Mouse (Mus musculus) adrenal gland, adult 10 weeks (tissue): Measurements from ENCODE around the gene Gm11569. TPM values are rescaled to one million over a fixed set of nuclear protein-coding genes. Genes with fewer than 3 reads are reported as not detected.

ENCODE experiments used
- polyA plus RNA-seq: library from polyadenylated mRNA; stranded (reverse); fragments of 350-450 nt; fragmentation: Illumina TruSeq; extraction: RNeasy Lipid Tissue Mini Kit (QIAGEN cat#74804); gene quantifications from one replicate; pipeline ENCODE4 v1.2.3, GENCODE M21; 2014; ENCODE audit warnings: low read depth, low replicate concordance

Gene Gm11569
- not detected for polyA plus RNA-seq

DNA sequence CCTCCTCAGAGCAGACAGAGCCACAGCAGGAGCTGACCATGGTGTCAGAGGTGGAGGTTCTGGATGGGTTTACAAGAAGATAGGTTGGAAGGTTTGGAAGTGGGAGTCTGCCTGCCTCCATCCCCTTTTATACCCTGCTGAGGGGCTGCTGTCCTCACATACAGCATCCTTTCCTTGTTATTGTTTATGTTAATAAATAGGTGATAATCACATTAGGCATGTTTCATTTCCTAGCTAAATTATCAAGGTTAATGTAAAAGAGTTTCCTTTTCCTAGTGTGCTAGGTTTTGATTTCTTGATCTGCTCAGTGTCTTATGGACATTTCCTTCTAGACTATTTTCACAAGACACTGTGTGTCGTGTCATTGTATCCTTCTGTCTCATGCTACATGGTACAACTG is at the start of gene Gm11569:
Gene Gm11569 (minus strand): TSS at position 101 of the 400 bp plus-strand sequence.

DNA sequence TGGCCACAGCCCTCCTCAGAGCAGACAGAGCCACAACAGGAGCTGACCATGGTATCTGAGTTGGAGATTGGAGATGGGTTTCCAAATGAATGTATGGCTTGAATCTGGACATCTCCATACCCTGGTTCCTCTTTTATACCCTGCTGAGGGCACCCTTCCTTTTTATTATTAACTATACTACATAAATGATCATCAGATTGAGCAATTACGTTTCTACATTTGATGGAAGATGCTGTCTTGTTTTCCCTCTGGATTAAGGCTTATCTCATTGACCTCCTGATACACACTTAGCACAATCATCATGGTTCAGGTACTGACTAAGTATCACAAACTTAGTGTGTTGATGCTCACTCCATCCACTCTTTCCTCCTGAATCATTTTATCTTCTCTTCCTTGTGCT is 39.2 kb upstream of the Gm11569 start, which contains the start of gene 2300003K06Rik:
Gene 2300003K06Rik (minus strand): TSS at position 101 of the 400 bp plus-strand sequence.

DNA sequence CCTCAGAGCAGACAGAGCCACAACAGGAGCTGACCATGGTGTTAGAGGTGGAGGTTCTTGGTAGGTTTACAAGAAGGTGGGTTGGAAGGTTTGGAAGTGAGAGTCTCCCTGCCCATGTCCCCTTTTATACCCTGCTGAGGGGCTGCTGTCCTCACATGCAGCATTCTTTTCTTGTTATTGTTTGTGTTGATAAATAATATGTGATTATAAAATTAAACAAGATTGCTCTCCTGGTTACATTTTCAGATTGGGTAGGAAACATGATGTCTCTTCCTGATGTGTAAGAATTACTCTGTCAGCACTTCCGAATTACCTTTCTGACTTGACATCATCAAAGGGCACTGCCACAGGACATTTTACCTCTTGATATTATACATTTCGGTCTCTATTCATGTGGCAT is 16.8 kb upstream of the Gm11569 start, which contains the start of gene Gm11564:
Gene Gm11564 (minus strand): TSS at position 101 of the 400 bp plus-strand sequence.

GRCm38 (mm10) chr11:99809792-99810191 is 11.1 kb upstream of the Gm11569 start, which contains the start of gene Krtap4-13:
Krtap4-13 (minus strand) TSS chr11:99809892.

DNA sequence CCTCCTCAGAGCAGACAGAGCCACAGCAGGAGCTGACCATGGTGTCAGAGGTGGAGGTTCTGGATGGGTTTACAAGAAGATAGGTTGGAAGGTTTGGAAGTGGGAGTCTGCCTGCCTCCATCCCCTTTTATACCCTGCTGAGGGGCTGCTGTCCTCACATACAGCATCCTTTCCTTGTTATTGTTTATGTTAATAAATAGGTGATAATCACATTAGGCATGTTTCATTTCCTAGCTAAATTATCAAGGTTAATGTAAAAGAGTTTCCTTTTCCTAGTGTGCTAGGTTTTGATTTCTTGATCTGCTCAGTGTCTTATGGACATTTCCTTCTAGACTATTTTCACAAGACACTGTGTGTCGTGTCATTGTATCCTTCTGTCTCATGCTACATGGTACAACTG is 5.6 kb upstream of the Gm11569 start, which contains the start of gene Gm11554:
Gene Gm11554 (minus strand): TSS at position 101 of the 400 bp plus-strand sequence.

GRCm38 (mm10) chr11:99793367-99793766 is 5.4 kb downstream of the Gm11569 start, which contains the start of gene Gm11596:
Gm11596 (minus strand) TSS chr11:99793467.

GRCm38 (mm10) chr11:99784900-99785299 is 13.8 kb downstream of the Gm11569 start, which contains the start of gene Krtap4-9:
Krtap4-9 (plus strand) TSS chr11:99785200.

GRCm38 (mm10) chr11:99780604-99781003 is 18.1 kb downstream of the Gm11569 start, which contains the start of gene Krtap4-8:
Krtap4-8 (minus strand) TSS chr11:99780704.

GRCm38 (mm10) chr11:99772813-99773212 is 25.9 kb downstream of the Gm11569 start, which contains the start of gene Gm11595:
Gm11595 (minus strand) TSS chr11:99772913.

Other genes with a start within 250 kb of the Gm11569 start
- gene Krtap3-3, start 248.1 kb downstream of the Gm11569 start, polyA plus RNA-seq: not detected
- gene Krtap3-2, start 242.1 kb downstream of the Gm11569 start, polyA plus RNA-seq: not detected
- not detected for gene Gm11939, start 239.5 kb downstream of the Gm11569 start, polyA plus RNA-seq
- gene Krtap3-1, start 232.3 kb downstream of the Gm11569 start, polyA plus RNA-seq: not detected
- not detected for gene Krtap1-5, start 217.9 kb downstream of the Gm11569 start, polyA plus RNA-seq
- gene Krtap1-4, start 215.3 kb downstream of the Gm11569 start, polyA plus RNA-seq: not detected
- gene Krtap1-3, start 207.6 kb downstream of the Gm11569 start, polyA plus RNA-seq: not detected
- not detected for gene Krtap9-3, start 200.8 kb downstream of the Gm11569 start, polyA plus RNA-seq
- gene Gm11938, start 195.6 kb downstream of the Gm11569 start, polyA plus RNA-seq: not detected
- not detected for gene Gm11937, start 188.7 kb downstream of the Gm11569 start, polyA plus RNA-seq
- gene Krtap2-4, start 184.1 kb downstream of the Gm11569 start, polyA plus RNA-seq: not detected
- not detected for gene Gm11562, start 178.5 kb downstream of the Gm11569 start, polyA plus RNA-seq
- not detected for gene Krtap4-1, start 170.7 kb downstream of the Gm11569 start, polyA plus RNA-seq
- not detected for gene Krtap4-2, start 163.8 kb downstream of the Gm11569 start, polyA plus RNA-seq
- gene Krtap4-7, start 154.8 kb downstream of the Gm11569 start, polyA plus RNA-seq: not detected
- gene Gm11555, start 148.7 kb downstream of the Gm11569 start, polyA plus RNA-seq: not detected
- not detected for gene Gm11563, start 140.0 kb downstream of the Gm11569 start, polyA plus RNA-seq
- gene Krtap4-6, start 133.0 kb downstream of the Gm11569 start, polyA plus RNA-seq: not detected
- gene Gm14190, start 108.2 kb downstream of the Gm11569 start, polyA plus RNA-seq: not detected
- gene Gm14180, start 64.6 kb downstream of the Gm11569 start, polyA plus RNA-seq: not detected
- not detected for gene Gm11595, start 26.0 kb downstream of the Gm11569 start, polyA plus RNA-seq
- gene Krtap4-8, start 18.2 kb downstream of the Gm11569 start, polyA plus RNA-seq: not detected
- not detected for gene Krtap4-9, start 13.7 kb downstream of the Gm11569 start, polyA plus RNA-seq
- gene Gm11596, start 5.5 kb downstream of the Gm11569 start, polyA plus RNA-seq: not detected
- gene Gm11554, start 5.5 kb upstream of the Gm11569 start, polyA plus RNA-seq: not detected
- gene Krtap4-13, start 11.0 kb upstream of the Gm11569 start, polyA plus RNA-seq: not detected
- gene Gm11564, start 16.7 kb upstream of the Gm11569 start, polyA plus RNA-seq: not detected
- gene 2300003K06Rik, start 39.1 kb upstream of the Gm11569 start, polyA plus RNA-seq: not detected
- gene Krtap4-16, start 52.7 kb upstream of the Gm11569 start, polyA plus RNA-seq: not detected
- not detected for gene Gm11568, start 59.0 kb upstream of the Gm11569 start, polyA plus RNA-seq
- gene Gm11559, start 65.5 kb upstream of the Gm11569 start, polyA plus RNA-seq: not detected
- gene Krtap9-1, start 74.5 kb upstream of the Gm11569 start, polyA plus RNA-seq: not detected
- not detected for gene Gm11567, start 80.3 kb upstream of the Gm11569 start, polyA plus RNA-seq
- not detected for gene Krtap31-1, start 109.0 kb upstream of the Gm11569 start, polyA plus RNA-seq
- not detected for gene Gm11565, start 115.8 kb upstream of the Gm11569 start, polyA plus RNA-seq
- gene Krtap31-2, start 137.4 kb upstream of the Gm11569 start, polyA plus RNA-seq: not detected
- not detected for gene Krtap9-5, start 149.5 kb upstream of the Gm11569 start, polyA plus RNA-seq
- not detected for gene Krtap29-1, start 180.1 kb upstream of the Gm11569 start, polyA plus RNA-seq
- gene Krtap16-1, start 187.7 kb upstream of the Gm11569 start, polyA plus RNA-seq: not detected
- not detected for gene Krtap17-1, start 195.1 kb upstream of the Gm11569 start, polyA plus RNA-seq
- gene Krt33a, start 217.3 kb upstream of the Gm11569 start, polyA plus RNA-seq: not detected
- not detected for gene Krt33b, start 230.9 kb upstream of the Gm11569 start, polyA plus RNA-seq
- not detected for gene Krt34, start 242.6 kb upstream of the Gm11569 start, polyA plus RNA-seq